Mouse (Mus musculus) cerebellum, adult 11-12 months (tissue): ENCODE data around the gene Pde4c.
A peak's percentile ranks its signal among the peaks of the same experiment; 100 is the strongest.

Source experiments
- DNase-seq: peaks from one replicate; pipeline ENCODE4 v3.0.0; 2022

Gene Pde4c

DNA sequence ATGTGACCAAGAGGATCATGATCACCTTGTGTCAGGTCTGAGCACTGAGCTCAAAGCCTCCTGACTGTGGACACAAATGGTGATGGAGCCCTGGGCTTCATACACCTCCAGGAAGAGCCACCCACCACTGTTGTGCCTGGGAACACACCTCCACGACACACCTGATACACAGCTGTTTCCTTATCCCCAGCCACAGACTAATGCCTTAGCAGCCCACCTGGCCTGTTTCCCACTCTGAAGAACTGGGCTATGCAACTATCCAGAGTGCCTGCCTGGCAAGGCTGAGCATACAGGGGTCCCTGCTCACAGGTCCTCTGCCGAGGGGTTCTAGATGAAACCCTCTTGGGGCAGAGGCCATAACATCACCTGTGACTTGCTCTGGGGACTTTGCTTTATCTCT is 70.7 kb downstream of the Pde4c start:
- DNase-seq, result peak; percentile 54

GRCm38 (mm10) chr8:70795370-70795769 is 71.8 kb downstream of the Pde4c start:
- DNase-seq, result no peak

GRCm38 (mm10) chr8:70796403-70797080 is 73.0 kb downstream of the Pde4c start:
- DNase-seq, result no peak

DNA sequence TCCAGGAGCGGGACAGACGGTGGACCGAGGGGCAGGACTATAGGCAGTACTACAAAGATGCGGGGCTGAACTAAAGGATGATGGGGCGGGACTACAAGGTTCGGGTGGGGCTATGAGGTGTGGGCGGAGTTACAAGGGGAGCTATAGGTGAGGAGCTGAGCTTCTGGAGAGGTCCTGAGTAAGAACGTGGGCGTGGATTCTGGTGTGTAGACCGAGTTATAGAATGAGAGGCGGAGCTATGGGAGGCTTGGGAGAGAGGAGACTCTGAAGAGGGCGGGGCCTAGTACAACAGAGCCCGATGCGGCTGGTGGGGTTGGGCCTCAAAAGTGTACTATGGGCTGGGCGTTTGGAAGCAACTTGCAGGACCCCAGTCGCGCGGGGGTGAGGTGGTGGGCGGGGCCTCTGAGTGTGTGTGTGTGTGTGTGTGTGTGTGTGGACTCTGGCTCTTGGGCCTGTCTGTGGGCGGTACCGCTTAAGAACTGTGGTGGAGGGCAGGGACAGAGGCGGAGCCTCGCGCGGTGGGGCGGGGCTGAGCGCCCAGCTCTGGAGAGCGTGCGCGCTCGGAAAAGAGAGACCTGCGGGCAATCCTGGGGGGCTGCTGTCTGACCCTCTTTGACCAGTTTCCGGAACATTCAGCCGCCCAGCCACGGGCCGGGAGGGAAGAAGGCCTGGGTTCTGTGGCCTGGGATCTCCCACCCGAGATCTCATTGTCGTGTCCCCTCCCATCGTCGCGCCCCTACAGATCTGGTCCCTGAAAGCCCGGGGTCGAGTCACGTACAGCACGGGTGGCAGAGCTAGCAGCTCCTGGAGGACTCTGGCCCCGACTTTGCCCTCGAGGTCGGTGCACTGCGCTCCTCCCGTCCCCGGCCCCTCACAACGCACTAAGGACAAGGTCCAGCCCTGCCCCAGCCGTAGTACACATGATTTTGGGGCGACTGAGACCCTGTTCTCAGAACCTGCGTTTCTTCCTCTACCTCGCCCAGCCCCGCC is 73.9 kb downstream of the Pde4c start:
- DNase-seq, result peak; percentile 90

DNA sequence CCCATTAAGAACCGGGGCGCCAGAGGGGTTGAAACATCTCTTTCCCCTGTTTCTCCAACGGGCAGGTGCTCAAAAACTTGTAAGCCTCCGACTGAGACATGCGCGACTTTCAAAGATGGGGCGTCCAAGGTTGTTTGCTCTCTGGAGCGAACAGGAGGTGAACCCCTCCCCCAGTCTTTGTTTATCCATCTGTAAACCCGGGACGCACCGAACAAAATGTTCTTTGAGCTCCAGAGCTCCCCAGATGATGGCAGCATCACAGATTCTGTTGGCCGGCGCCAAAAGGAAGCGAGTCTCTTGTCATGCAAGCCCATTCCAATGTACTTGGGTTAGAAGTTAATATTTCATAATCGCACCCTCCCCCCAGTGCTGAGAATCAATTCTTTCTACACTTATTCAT is 74.8 kb downstream of the Pde4c start:
- no peak for DNase-seq

DNA sequence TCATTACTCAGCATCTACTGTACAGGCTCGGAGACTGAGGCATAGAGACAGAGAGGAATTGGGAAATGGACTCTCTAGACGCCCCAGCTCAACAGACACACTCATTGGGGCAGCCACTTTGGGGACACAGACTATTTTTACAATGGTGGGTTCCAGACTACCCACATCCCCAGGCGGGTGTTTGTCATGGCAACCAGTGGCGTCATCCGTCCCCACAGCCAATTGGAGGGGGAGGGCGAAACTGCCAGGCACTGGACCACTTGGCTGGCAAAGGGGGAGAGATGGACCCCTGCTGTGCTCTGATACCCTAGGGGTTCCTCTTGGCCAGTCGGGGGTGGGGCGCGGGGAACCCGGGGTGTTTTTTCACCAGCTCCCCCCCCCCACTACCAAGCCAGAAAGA is 77.1 kb downstream of the Pde4c start:
- no peak for DNase-seq
